Mouse (Mus musculus) activated CD4-positive, CD25-positive, alpha-beta regulatory T cell, adult 4 months (primary cell): ENCODE measurements at regions not wholly inside any gene's neighbourhood (a gene's known extent, or its start where the extent isn't known, plus 50 kb on each side); places are given as distances from the start of the nearest gene placed in this dataset.

Experiments
- ATAC-seq: one replicate; pipeline ENCODE4 v1.8.0; 2017

- no peak for ATAC-seq
Observed at GRCm38 (mm10) chr2:144123395-144124034, 90.7 kb downstream of the Banf2 start.

GRCm38 (mm10) chr2:144127082-144128037, 94.5 kb downstream of the Banf2 start:
- ATAC-seq = no peak

- ATAC-seq = no peak
Observed at GRCm38 (mm10) chr2:144128038-144128402, 95.2 kb downstream of the Banf2 start.

- ATAC-seq = no peak
Observed at GRCm38 (mm10) chr2:144128527-144128926, 95.7 kb downstream of the Banf2 start.

GRCm38 (mm10) chr2:144133806-144134574, 101.1 kb downstream of the Banf2 start:
- ATAC-seq = no peak

GRCm38 (mm10) chr2:144134575-144134958, 101.7 kb downstream of the Banf2 start:
- ATAC-seq = no peak

- no peak for ATAC-seq
Observed at GRCm38 (mm10) chr2:144135586-144135985, 102.7 kb downstream of the Banf2 start.

- no peak for ATAC-seq
Observed at GRCm38 (mm10) chr2:144143620-144144384, 110.9 kb downstream of the Banf2 start.

- ATAC-seq = no peak
Observed at GRCm38 (mm10) chr2:144144486-144145136, 111.8 kb downstream of the Banf2 start.

- no peak for ATAC-seq
Observed at GRCm38 (mm10) chr2:144156456-144157211, 113.8 kb upstream of the Mgme1 start.

GRCm38 (mm10) chr2:144157343-144157742, 113.1 kb upstream of the Mgme1 start:
- ATAC-seq = no peak

- no peak for ATAC-seq
Observed at GRCm38 (mm10) chr2:144158256-144158655, 112.2 kb upstream of the Mgme1 start.

GRCm38 (mm10) chr2:144159854-144160331, 110.6 kb upstream of the Mgme1 start:
- no peak for ATAC-seq

- no peak for ATAC-seq
Observed at GRCm38 (mm10) chr2:144160434-144160833, 110.0 kb upstream of the Mgme1 start.

GRCm38 (mm10) chr2:144161852-144162251, 108.6 kb upstream of the Mgme1 start:
- ATAC-seq = no peak

GRCm38 (mm10) chr2:144164102-144164501, 106.4 kb upstream of the Mgme1 start:
- ATAC-seq = no peak

- ATAC-seq = peak; percentile 86
Observed at GRCm38 (mm10) chr2:144164986-144165821, 105.3 kb upstream of the Mgme1 start.

GRCm38 (mm10) chr2:144166102-144166750, 104.2 kb upstream of the Mgme1 start:
- ATAC-seq = no peak

- ATAC-seq = no peak
Observed at GRCm38 (mm10) chr2:144169576-144170178, 100.8 kb upstream of the Mgme1 start.
